Mouse (Mus musculus): ENCODE results near the gene Ucp2.

GRCm38 (mm10) chr7:100499465-100499864 lies 6.3 kb downstream of the Ucp2 start:
- TF ChIP-seq CTCF (IDR thresholded peaks at IDR 0.05; ENCODE audit: low read depth, low read length) (no peak), POLR2A (IDR thresholded peaks at IDR 0.05; ENCODE audit: extremely low read depth, insufficient read depth, low read length) (no peak)
